Mouse (Mus musculus) embryonic facial prominence, embryonic 12.5 days (tissue): ENCODE measurements around the gene Fam19a1. TPM values are rescaled to one million over a fixed set of nuclear protein-coding genes. Genes with fewer than 3 reads are reported as not detected.
"Not testable (repeated sequence)": the region's sequence is repeated elsewhere in the genome, so short reads cannot be mapped to it uniquely, and the experiment has no call there.

Experiments
- ATAC-seq: fragments of 200-750 bp; cut with Nextera tagmentation; 2 replicates; pipeline ENCODE4 v1.8.0; 2017; ENCODE audit not compliant: insufficient number of reproducible peaks, insufficient read depth, low FRiP score, low TSS enrichment
- H3K27ac ChIP-seq: fragments of 300-500 bp; sonication (generic); 2 replicates; pipeline ENCODE4 v1.5.1; 2016; ENCODE audit warnings: mild to moderate bottlenecking
- H3K27me3 ChIP-seq: fragments of 300-500 bp; sonication (generic); 2 replicates; pipeline ENCODE4 v1.6.1; 2016; ENCODE audit warnings: mild to moderate bottlenecking, moderate library complexity
- H3K36me3 ChIP-seq: fragments of 300-500 bp; sonication (generic); 2 replicates; pipeline ENCODE4 v1.6.1; 2016; ENCODE audit warnings: mild to moderate bottlenecking
- H3K4me1 ChIP-seq: fragments of 300-500 bp; sonication (generic); 2 replicates; pipeline ENCODE4 v1.6.1; 2016
- H3K4me2 ChIP-seq: fragments of 300-500 bp; sonication (generic); replicated peaks from 2 replicates; pipeline ENCODE4 v1.6.1; 2016; ENCODE audit warnings: mild to moderate bottlenecking, moderate library complexity
- H3K4me3 ChIP-seq: fragments of 300-500 bp; sonication (generic); 2 replicates; pipeline ENCODE4 v1.5.1; 2016; ENCODE audit warnings: mild to moderate bottlenecking
- H3K9ac ChIP-seq: fragments of 300-500 bp; sonication (generic); 2 replicates; pipeline ENCODE4 v1.6.1; 2016; ENCODE audit warnings: mild to moderate bottlenecking, moderate library complexity
- H3K9me3 ChIP-seq: fragments of 300-500 bp; sonication (generic); 2 replicates; pipeline ENCODE4 v1.6.1; 2016; ENCODE audit warnings: mild to moderate bottlenecking, moderate library complexity
- WGBS: fragments of 180-500 bp; shearing (Covaris S2); methylation state at CpG from one replicate; pipeline ENCODE4 v1.1.7; 2016; 5-methylcytosine and 5-hydroxymethylcytosine counted together
- polyA plus RNA-seq: library from polyadenylated mRNA; unstranded; fragments of >200 nt; fragmentation: Nextera tagmentation; extraction: Ambion mirVana; gene quantifications from 2 replicates; pipeline ENCODE4 v1.2.1, GENCODE M21; 2016

Fam19a1 gene
- polyA plus RNA-seq, 1 experiment from 2014 or later: 3.1 TPM

DNA sequence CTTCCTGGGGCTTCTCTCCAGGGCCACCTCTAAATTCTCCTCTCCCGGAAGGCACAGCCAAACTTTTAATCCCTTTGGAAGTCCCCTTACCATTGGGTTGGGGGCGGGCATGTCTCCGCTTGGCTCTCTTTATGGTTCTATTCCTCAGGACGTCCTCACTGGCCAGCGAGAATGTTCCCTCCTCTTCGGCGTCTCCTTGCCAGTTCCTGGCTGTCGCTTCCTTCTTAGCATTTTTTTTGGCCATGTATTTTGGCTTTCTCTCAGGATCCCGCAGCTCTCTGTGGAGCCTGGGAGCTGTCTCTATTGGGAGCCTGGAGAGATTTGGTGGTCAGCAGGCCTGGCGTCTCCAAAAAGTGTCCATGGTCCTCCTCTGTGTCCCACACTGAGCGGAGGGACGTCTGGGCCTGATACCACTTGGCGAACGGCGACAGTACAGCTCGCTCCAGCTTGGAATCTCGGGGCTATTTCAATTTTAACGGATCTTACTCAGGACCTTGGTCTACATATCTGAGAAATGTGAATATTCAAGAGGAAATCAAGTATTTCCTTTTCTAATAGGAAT is 52.9 kb downstream of the Fam19a1 start, which contains the start of gene 1700123L14Rik:
Gene 1700123L14Rik (minus strand): TSS at position 426 of the 562 bp plus-strand sequence.
- no peak for ATAC-seq
- no peaks in the 10 kb centered on the region for H3K27me3 ChIP-seq
- H3K36me3 ChIP-seq: no peaks in the 10 kb centered on the region
- H3K27ac ChIP-seq: no peak within 1 kb of the TSS
- no peaks in the 10 kb centered on the region for H3K4me1 ChIP-seq
- WGBS: 84% methylated on average over 18 of the region's 18 CpGs
- H3K4me2 ChIP-seq: no peak within 1 kb of the TSS
- H3K4me3 ChIP-seq: no peak within 1 kb of the TSS
- H3K9ac ChIP-seq: no peak within 1 kb of the TSS
- no peaks in the 10 kb centered on the region for H3K9me3 ChIP-seq

DNA sequence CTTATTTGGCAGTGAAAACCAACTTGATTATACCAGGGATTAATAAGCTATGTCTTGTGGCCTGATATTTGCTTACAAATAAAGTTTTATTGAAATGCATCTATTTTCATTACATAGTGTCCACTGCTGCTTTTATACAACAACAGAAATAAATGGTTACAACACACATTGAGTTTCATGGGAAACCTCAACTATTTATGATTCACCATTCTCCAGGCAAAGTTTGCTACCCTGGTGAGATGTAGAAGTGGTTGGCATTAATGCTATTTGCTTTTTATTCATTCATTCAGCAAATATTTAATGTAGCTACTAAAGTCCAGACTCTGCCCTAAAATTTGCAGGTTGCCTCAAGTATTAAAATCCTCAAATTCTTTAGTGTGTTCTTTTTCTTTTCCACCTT is 54.1 kb downstream of the Fam19a1 start:
- Histone ChIP-seq H3K9ac (no peak overlapping the region), H3K4me3 (no peak overlapping the region), H3K4me1 (no peaks in the 10 kb centered on the region), H3K27me3 (no peaks in the 10 kb centered on the region), H3K36me3 (no peaks in the 10 kb centered on the region), H3K27ac (no peak overlapping the region), H3K4me2 (no peak overlapping the region), H3K9me3 (no peaks in the 10 kb centered on the region)
- no peak for ATAC-seq

DNA sequence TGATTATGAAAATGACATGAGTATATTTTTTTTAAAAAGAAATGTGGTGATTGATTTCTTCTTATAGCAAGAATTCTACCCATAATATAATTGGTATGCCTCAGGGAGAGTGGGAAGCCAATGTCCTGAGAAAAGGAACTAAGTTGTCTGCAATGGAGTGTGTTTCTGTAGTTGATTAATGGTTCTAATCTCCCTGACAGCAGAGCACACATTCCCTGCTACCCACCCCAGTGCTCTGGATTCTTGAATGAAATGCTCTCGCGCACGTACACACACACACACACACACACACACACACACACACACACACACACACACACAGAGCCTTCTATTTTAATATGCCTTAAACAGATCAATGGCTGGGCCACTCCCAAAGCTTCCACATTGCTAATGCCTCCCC is 60.7 kb downstream of the Fam19a1 start:
- Histone ChIP-seq H3K9ac (no peak overlapping the region), H3K4me2 (no peak overlapping the region), H3K9me3 (no peaks in the 10 kb centered on the region), H3K36me3 (no peaks in the 10 kb centered on the region), H3K4me3 (no peak overlapping the region), H3K4me1 (no peaks in the 10 kb centered on the region), H3K27me3 (no peaks in the 10 kb centered on the region), H3K27ac (no peak overlapping the region)
- ATAC-seq: no peak
- WGBS: 78% methylated on average over 3 of the region's 3 CpGs

DNA sequence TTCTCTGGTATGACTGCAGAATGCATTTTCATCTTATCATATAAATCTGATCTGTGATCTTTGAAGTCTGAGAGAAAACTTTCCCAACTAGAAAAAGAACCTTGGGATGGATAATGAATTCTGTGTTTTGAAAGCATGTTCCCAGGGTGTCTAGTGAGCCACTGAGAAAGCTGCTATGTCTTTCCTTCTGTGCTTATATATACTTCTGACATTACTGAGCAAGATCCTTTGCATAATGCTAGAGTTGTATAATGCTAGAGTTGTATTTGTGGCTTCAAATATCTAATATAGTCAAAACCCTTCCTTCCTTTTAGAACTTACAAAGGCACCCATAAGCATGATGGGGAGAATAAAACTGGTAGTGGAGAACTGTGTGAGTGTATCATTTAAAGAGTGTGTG is 65.6 kb downstream of the Fam19a1 start:
- Histone ChIP-seq H3K4me2 (no peak overlapping the region), H3K9ac (no peak overlapping the region), H3K4me1 (no peaks in the 10 kb centered on the region), H3K4me3 (no peak overlapping the region), H3K36me3 (no peaks in the 10 kb centered on the region), H3K9me3 (no peaks in the 10 kb centered on the region), H3K27ac (no peak overlapping the region), H3K27me3 (no peaks in the 10 kb centered on the region)
- ATAC-seq: no peak

DNA sequence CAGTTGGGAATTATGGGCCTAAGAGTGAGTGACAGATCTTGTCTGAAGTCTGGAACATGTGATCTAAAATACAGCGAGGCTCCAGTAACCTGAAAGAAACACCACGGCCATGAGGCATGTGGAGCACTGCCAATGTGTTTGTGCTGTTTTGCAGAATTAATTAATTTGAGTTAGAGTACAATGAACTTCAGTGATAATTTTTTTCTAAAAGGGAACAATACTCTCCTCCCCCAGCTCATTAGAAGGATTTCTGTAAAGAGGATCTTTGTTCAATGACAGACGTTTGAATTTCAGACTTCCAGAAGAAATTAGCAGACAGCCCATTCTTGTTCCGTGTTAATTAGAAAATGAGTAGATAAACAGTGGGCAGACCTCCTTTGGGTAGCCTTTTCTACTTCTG is 70.4 kb downstream of the Fam19a1 start:
- Histone ChIP-seq H3K36me3 (no peaks in the 10 kb centered on the region), H3K27ac (no peak overlapping the region), H3K9me3 (no peaks in the 10 kb centered on the region), H3K27me3 (no peaks in the 10 kb centered on the region), H3K4me2 (no peak overlapping the region), H3K4me1 (no peaks in the 10 kb centered on the region), H3K4me3 (no peak overlapping the region), H3K9ac (no peak overlapping the region)
- 54% methylated on average over 4 of the region's 4 CpGs for WGBS
- ATAC-seq: no peak

DNA sequence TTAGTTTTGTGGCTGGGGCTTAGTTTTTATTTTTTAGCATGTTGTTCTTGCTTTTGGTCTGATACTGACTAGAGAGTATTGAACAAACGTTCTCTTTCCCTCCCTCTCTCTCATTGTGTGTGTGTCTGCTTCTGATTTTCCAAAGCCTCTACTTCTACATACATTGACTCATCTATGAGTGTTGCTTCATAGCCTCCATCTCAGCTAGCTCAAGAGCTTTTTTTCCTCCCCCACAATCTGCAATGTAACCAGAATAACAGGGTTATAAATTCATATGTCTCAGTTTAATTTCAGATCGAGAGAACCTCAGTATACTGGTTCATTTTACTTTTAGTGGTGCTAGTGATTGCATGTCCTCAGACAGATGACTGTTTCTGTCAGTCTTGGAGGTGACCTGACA is 73.6 kb downstream of the Fam19a1 start:
- no peaks in the 10 kb centered on the region for H3K27me3 ChIP-seq
- no peak overlapping the region for H3K9ac ChIP-seq
- H3K9me3 ChIP-seq: no peaks in the 10 kb centered on the region
- no peak overlapping the region for H3K4me2 ChIP-seq
- no peak overlapping the region for H3K4me3 ChIP-seq
- no peak overlapping the region for H3K27ac ChIP-seq
- H3K36me3 ChIP-seq: no peaks in the 10 kb centered on the region
- 75% methylated on average over 2 of the region's 2 CpGs for WGBS
- no peaks in the 10 kb centered on the region for H3K4me1 ChIP-seq
- ATAC-seq: no peak

DNA sequence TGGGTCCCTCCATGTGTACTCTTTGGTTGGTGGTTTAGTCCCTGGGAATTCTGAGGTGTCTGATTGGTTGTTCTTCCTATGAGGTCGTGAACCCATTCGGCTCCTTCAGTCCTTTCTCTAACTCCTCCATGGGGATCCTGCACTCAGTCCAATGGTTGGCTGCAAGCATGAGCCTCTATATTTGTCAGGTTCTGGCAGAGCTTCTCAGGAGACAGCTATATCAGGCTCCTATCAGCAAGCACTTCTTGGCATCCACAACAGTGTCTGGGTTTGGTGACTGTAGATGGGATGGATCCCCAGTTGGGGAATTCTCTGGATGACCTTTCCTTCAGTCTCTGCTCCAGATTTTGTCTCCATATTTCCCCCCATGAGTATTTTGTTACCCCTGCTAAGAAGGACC is 86.0 kb downstream of the Fam19a1 start:
- ATAC-seq: not testable (repeated sequence)

DNA sequence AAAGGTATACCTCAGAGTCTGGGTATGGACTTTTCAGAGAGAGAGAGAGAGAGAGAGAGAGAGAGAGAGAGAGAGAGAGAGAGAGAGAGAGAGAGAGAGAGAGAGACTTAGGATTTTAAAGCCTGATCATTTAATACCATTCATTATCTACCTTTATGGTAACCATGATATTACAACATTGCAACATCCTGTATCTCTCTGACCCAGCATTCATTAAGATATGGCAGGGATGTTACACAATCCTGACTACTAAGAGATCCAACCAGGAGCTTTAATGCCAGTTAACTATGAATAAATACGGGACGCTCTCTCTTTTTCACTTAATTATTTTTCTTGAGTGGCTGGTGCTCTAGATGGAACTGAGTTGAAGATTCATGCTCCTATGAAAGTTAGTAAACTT is 92.4 kb downstream of the Fam19a1 start:
- 98% methylated on average over 2 of the region's 2 CpGs for WGBS
- Histone ChIP-seq H3K9me3 (no peaks in the 10 kb centered on the region), H3K27me3 (no peaks in the 10 kb centered on the region), H3K4me3 (no peak overlapping the region), H3K4me2 (no peak overlapping the region), H3K9ac (no peak overlapping the region), H3K27ac (no peak overlapping the region), H3K36me3 (no peaks in the 10 kb centered on the region), H3K4me1 (no peaks in the 10 kb centered on the region)
- ATAC-seq: no peak

More for the DNA sequence above, 86.0 kb downstream of the Fam19a1 start:
- H3K4me3 ChIP-seq, H3K9me3 ChIP-seq, H3K4me2 ChIP-seq, H3K27ac ChIP-seq, H3K27me3 ChIP-seq, H3K9ac ChIP-seq, H3K36me3 ChIP-seq, H3K4me1 ChIP-seq: not testable (repeated sequence)
- WGBS: 83% methylated on average over 2 of the region's 2 CpGs

DNA sequence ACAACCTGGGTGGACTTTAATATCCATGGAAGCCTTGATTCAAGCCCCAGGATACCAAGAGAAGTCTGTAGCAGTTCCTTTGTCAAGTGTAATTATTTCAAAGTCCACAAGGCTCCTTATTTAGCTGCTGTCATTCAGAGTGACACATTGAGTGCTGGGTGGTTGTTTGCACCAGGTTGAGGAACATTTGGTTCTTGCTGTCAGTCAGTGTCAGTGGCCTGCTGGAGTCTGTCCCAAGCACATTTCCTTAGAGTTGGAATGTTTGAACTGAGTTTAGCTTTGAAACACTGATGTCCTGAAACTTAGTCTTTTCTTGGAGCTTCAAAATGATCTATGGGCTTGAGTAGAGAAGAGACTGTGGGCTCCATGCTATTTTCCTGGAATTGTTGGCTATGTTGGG is 121.9 kb downstream of the Fam19a1 start:
- Histone ChIP-seq H3K9me3 (no peaks in the 10 kb centered on the region), H3K27ac (no peak overlapping the region), H3K36me3 (no peaks in the 10 kb centered on the region), H3K4me1 (no peaks in the 10 kb centered on the region), H3K9ac (no peak overlapping the region), H3K4me3 (no peak overlapping the region), H3K27me3 (no peaks in the 10 kb centered on the region), H3K4me2 (no peak overlapping the region)
- no peak for ATAC-seq

DNA sequence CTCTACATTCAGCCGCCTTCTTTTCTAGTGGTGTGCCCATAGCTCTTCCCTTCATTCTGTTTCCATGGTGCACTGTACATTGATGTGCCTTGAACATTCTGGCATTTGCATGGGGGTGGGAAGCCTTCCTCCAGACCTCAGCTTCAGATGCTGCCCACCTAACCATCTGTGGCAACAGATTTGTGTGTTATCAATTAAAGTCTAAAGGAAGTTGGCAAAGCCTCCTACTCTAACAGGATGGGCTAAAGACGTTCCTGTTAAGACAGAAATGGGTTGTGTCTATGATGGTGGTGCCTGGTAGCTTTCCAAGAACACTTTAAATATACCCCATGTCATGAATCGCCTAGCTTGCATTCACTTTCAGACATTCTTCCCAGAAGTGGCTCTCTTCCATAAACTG is 131.4 kb downstream of the Fam19a1 start:
- Histone ChIP-seq H3K27me3 (no peaks in the 10 kb centered on the region), H3K4me3 (no peak overlapping the region), H3K4me1 (no peaks in the 10 kb centered on the region), H3K27ac (no peak overlapping the region), H3K36me3 (no peaks in the 10 kb centered on the region), H3K9ac (no peak overlapping the region), H3K9me3 (no peaks in the 10 kb centered on the region), H3K4me2 (no peak overlapping the region)
- ATAC-seq: no peak
- WGBS: 81% methylated on average over 3 of the region's 3 CpGs

DNA sequence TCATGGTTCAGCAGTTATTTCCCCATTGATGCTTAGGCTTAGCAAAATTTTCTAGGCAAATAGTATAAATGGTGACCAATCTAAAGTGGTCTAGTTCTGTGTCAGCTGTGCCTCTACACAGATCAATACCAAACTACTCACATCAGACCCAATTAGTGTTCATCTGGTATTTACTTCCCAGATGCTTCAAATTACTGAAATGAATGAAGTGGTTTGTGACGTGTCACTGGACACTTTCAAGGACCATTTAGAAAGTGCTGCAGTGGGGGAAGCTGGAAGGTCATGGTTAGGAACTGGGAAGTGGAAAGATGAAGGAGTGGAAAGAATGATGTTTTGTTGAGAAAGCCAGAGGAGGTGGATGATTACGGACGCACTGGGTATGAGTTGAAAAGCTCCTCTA is 139.0 kb downstream of the Fam19a1 start:
- ATAC-seq: no peak
- Histone ChIP-seq H3K27ac (no peak overlapping the region), H3K4me2 (no peak overlapping the region), H3K9ac (no peak overlapping the region), H3K4me1 (no peaks in the 10 kb centered on the region), H3K27me3 (no peaks in the 10 kb centered on the region), H3K36me3 (no peaks in the 10 kb centered on the region), H3K4me3 (no peak overlapping the region), H3K9me3 (no peaks in the 10 kb centered on the region)
- 42% methylated on average over 3 of the region's 3 CpGs for WGBS

DNA sequence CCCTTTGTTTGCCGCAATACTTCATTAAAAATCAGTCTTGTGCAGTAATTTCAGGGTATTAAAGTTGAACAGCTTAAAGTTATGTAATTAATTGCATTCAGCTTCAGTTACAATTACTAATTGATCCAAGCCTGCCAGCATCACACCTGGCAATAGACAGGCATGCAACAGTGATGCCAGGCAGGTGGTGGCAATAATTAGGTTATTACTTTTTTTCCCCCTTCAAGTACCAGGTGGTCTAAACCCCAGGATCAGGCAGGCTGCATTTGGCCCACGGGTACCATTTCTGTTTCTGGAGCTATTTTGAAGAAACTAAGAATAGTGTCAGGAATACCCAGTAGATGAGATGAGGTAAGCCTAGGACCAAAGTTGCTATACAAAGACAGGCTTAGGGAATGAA is 141.9 kb downstream of the Fam19a1 start:
- no peak overlapping the region for H3K9ac ChIP-seq
- ATAC-seq: no peak
- H3K9me3 ChIP-seq: no peaks in the 10 kb centered on the region
- no peaks in the 10 kb centered on the region for H3K27me3 ChIP-seq
- H3K36me3 ChIP-seq: no peaks in the 10 kb centered on the region
- no peaks in the 10 kb centered on the region for H3K4me1 ChIP-seq
- 67% methylated on average over 2 of the region's 2 CpGs for WGBS
- H3K4me2 ChIP-seq: no peak overlapping the region
- H3K4me3 ChIP-seq: no peak overlapping the region
- H3K27ac ChIP-seq: no peak overlapping the region

DNA sequence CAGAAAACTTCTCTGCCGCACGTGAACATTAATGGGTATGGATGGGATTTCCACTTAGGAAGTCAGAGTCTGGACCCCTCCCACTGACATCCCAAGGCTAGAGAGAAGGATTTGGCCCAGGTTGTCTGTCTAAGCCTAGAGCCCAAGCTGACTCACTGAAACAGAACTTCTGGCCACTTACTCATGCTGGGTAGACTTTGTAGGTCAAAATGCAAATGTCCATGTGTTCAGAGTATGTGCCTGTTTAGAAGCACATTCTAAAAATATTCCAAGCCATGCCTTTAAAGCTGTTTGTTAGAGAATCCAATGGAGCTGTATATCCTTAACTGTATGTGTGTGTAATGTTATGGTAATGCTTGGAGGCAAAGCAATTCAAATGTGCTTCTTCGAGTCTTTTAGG is 145.7 kb downstream of the Fam19a1 start:
- Histone ChIP-seq H3K4me2 (no peak overlapping the region), H3K4me1 (no peaks in the 10 kb centered on the region), H3K9ac (no peak overlapping the region), H3K4me3 (no peak overlapping the region), H3K27me3 (no peaks in the 10 kb centered on the region), H3K27ac (no peak overlapping the region), H3K36me3 (no peaks in the 10 kb centered on the region), H3K9me3 (no peaks in the 10 kb centered on the region)
- 89% methylated on average over 3 of the region's 3 CpGs for WGBS
- ATAC-seq: no peak
